Mouse (Mus musculus): ENCODE data around the gene Klf6. TPM values are rescaled to one million over a fixed set of nuclear protein-coding genes. Genes with fewer than 3 reads are reported as not detected.
A peak's percentile ranks its signal among the peaks of the same experiment; 100 is the strongest.

Gene Klf6
- total and polyA plus RNA-seq, 3 experiments: 13.7 to 55.8 (median 51.8) TPM

DNA sequence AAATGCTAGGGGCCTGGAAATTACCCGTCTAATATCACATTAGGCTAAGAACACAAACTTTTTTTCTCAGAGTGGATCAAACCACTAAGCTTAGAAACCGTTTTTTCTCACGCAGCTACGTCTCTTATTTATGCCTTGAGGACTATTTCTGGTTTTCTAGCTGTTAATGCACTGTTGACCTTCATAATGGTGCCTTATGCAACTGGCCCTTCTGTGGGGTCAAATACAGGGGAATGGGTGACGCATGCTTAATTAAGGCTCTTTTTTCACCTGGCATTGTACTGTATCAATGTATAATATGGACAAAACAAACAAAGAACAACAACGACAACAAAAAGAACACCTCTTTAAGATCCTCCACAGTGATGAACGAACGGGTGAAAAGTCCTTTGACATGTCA is 7.1 kb downstream of the Klf6 start:
- peaks cover 7% of the 10 kb centered on the region for H3K79me2 ChIP-seq (replicated peaks; ENCODE audit: control insufficient read depth, insufficient read depth, low read length)
- no peaks in the 10 kb centered on the region for H3K27me3 ChIP-seq (ENCODE audit: control insufficient read depth, insufficient read depth, low read length)
- no peak overlapping the region for H3K9ac ChIP-seq (ENCODE audit: low read depth, low read length)
- TF ChIP-seq EP300 (IDR thresholded peaks at IDR 0.05; ENCODE audit: insufficient read depth, low read depth, low read length) (no peak), POLR2A (IDR thresholded peaks at IDR 0.05; ENCODE audit: insufficient read depth, low read depth, low read length) (no peak), CTCF (IDR thresholded peaks at IDR 0.05) (no peak)
- 54% methylated on average over 8 of the region's 8 CpGs for WGBS
- H3K4me3 ChIP-seq: no peak overlapping the region
- DNase-seq: no peak
- peaks cover 58% of the 10 kb centered on the region for H3K36me3 ChIP-seq (ENCODE audit: control insufficient read depth, insufficient read depth, low read length)
- intact Hi-C loops (cut with DNase I): loop anchor here (10.0 kb wide), 1 partner anchor 924 kb away; no protein-coding TSS in a partner anchor
- H3K27ac ChIP-seq: peak overlapping the region; percentile 10; the same call in 1 of the 2 replicates
- H3K4me1 ChIP-seq (ENCODE audit: control insufficient read depth, insufficient read depth, low read length): peaks cover 16% of the 10 kb centered on the region

DNA sequence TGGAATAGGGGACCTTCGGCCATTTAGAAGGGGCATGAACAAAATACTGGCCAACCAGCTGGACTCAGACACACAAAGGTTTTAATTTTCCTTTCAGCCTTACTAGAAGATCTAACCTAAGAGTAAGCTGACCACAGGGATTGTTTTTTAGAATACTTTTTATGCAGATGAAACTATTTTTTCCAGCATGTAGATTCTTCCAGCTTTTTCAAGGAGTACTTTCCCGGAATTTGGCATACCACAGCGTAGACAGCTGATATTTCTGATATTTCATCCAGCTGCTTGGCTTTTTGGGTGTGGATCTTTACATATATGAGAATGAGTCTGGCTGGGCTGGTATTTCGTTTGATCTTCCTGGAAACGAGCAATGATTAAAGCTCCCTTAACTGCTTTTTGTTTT is 8.2 kb downstream of the Klf6 start:
- WGBS: 25% methylated on average over 5 of the region's 5 CpGs
- Histone ChIP-seq H3K79me2 (replicated peaks; ENCODE audit: control insufficient read depth, insufficient read depth, low read length) (peaks cover 5% of the 10 kb centered on the region), H3K4me3 (peak overlapping the region; percentile 19; the same call in 1 of the 2 replicates), H3K4me1 (ENCODE audit: control insufficient read depth, insufficient read depth, low read length) (peaks cover 16% of the 10 kb centered on the region), H3K27me3 (ENCODE audit: control insufficient read depth, insufficient read depth, low read length) (no peaks in the 10 kb centered on the region), H3K27ac (peak overlapping the region; percentile 64), H3K9ac (ENCODE audit: low read depth, low read length) (no peak overlapping the region; the same call in 1 of the 2 replicates), H3K36me3 (ENCODE audit: control insufficient read depth, insufficient read depth, low read length) (peaks cover 58% of the 10 kb centered on the region)
- intact Hi-C loops (cut with DNase I): loop anchor here (10.0 kb wide), 1 partner anchor 925 kb away; no protein-coding TSS in a partner anchor
- DNase-seq: no peak
- no peak for TF ChIP-seq EP300 (IDR thresholded peaks at IDR 0.05; ENCODE audit: insufficient read depth, low read depth, low read length)
- no peak for TF ChIP-seq POLR2A (IDR thresholded peaks at IDR 0.05; ENCODE audit: insufficient read depth, low read depth, low read length)
- TF ChIP-seq CTCF (IDR thresholded peaks at IDR 0.05): no peak

GRCm38 (mm10) chr13:5869842-5870241 is 8.6 kb downstream of the Klf6 start:
- TF ChIP-seq CTCF (IDR thresholded peaks at IDR 0.05) (no peak), POLR2A (IDR thresholded peaks at IDR 0.05; ENCODE audit: insufficient read depth, low read depth, low read length) (no peak), EP300 (IDR thresholded peaks at IDR 0.05; ENCODE audit: insufficient read depth, low read depth, low read length) (no peak)
- intact Hi-C loops (cut with DNase I): loop anchor here (10.0 kb wide), 1 partner anchor 925 kb away; no protein-coding TSS in a partner anchor
- peak overlapping the region; percentile 19; the same call in 1 of the 2 replicates for H3K4me3 ChIP-seq
- peaks cover 56% of the 10 kb centered on the region for H3K36me3 ChIP-seq (ENCODE audit: control insufficient read depth, insufficient read depth, low read length)
- no peaks in the 10 kb centered on the region for H3K27me3 ChIP-seq (ENCODE audit: control insufficient read depth, insufficient read depth, low read length)
- DNase-seq: peak; percentile 55 to 62
- peak overlapping the region; percentile 64 for H3K27ac ChIP-seq
- 11% methylated on average over 7 of the region's 7 CpGs for WGBS
- peaks cover 16% of the 10 kb centered on the region for H3K4me1 ChIP-seq (ENCODE audit: control insufficient read depth, insufficient read depth, low read length)
- H3K9ac ChIP-seq (ENCODE audit: low read depth, low read length): no peak overlapping the region
- H3K79me2 ChIP-seq (replicated peaks; ENCODE audit: control insufficient read depth, insufficient read depth, low read length): peaks cover 5% of the 10 kb centered on the region

- 20% methylated on average over 15 of the region's 15 CpGs for WGBS
- intact Hi-C loops (cut with DNase I): no loop called here
- H3K4me3 ChIP-seq: no peak overlapping the region; the same call in 1 of the 2 replicates
- peaks cover 11% of the 10 kb centered on the region for H3K4me1 ChIP-seq (ENCODE audit: control insufficient read depth, insufficient read depth, low read length)
- peak; percentile 72 to 82 for DNase-seq
- no peaks in the 10 kb centered on the region for H3K27me3 ChIP-seq (ENCODE audit: control insufficient read depth, insufficient read depth, low read length)
- peak overlapping the region; percentile 64 for H3K27ac ChIP-seq
- 0 out of 2 replicates have a peak, but pooled peaks cover 2% of the 10 kb centered on the region for H3K79me2 ChIP-seq (replicated peaks; ENCODE audit: control insufficient read depth, insufficient read depth, low read length)
- peak overlapping the region; percentile 22; the same call in 1 of the 2 replicates for H3K9ac ChIP-seq (ENCODE audit: low read depth, low read length)
- TF ChIP-seq CTCF (IDR thresholded peaks at IDR 0.05) (no peak), EP300 (IDR thresholded peaks at IDR 0.05; ENCODE audit: insufficient read depth, low read depth, low read length) (peak; percentile 71; the same call in 1 of the 2 replicates), POLR2A (IDR thresholded peaks at IDR 0.05; ENCODE audit: insufficient read depth, low read depth, low read length) (no peak)
- H3K36me3 ChIP-seq (ENCODE audit: control insufficient read depth, insufficient read depth, low read length): peaks cover 48% of the 10 kb centered on the region
Observed at GRCm38 (mm10) chr13:5870382-5871272, 9.3 kb downstream of the Klf6 start.

DNA sequence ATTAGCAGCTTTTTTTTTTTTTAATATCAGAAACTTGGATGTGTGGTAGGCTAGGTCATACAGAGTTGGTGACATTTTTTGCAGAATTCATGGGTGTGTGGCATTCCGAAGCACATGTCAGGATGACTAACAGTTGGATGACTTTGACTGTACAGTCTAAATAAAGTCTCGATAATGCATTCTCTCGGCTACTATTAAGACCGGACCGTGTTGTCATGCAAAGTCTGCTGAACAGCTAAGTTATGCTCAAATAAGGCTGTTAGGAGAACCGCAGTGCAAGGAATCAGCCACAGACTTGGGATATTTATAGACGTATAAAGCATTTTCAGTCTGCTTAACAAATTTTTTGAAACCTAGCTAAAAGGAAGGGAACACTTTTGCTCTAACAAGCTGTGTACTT is 10.1 kb downstream of the Klf6 start:
- intact Hi-C loops (cut with DNase I): no loop called here
- peak overlapping the region; percentile 52 for H3K27ac ChIP-seq
- peaks cover 11% of the 10 kb centered on the region for H3K4me1 ChIP-seq (ENCODE audit: control insufficient read depth, insufficient read depth, low read length)
- no peak for DNase-seq
- H3K27me3 ChIP-seq (ENCODE audit: control insufficient read depth, insufficient read depth, low read length): no peaks in the 10 kb centered on the region
- peaks cover 40% of the 10 kb centered on the region for H3K36me3 ChIP-seq (ENCODE audit: control insufficient read depth, insufficient read depth, low read length)
- H3K9ac ChIP-seq (ENCODE audit: low read depth, low read length): peak overlapping the region; percentile 20; the same call in 1 of the 2 replicates
- TF ChIP-seq CTCF (IDR thresholded peaks at IDR 0.05): no peak
- no peak for TF ChIP-seq EP300 (IDR thresholded peaks at IDR 0.05; ENCODE audit: insufficient read depth, low read depth, low read length)
- no peak for TF ChIP-seq POLR2A (IDR thresholded peaks at IDR 0.05; ENCODE audit: insufficient read depth, low read depth, low read length)
- H3K79me2 ChIP-seq (replicated peaks; ENCODE audit: control insufficient read depth, insufficient read depth, low read length): 0 out of 2 replicates have a peak, but pooled peaks cover 2% of the 10 kb centered on the region
- WGBS: 35% methylated on average over 7 of the region's 7 CpGs
- H3K4me3 ChIP-seq: no peak overlapping the region
